Mouse (Mus musculus) testis, postnatal 14 days (tissue): ENCODE measurements around the gene Zfp451.

Experiments
- DNase-seq: peaks from one replicate; pipeline ENCODE4 v3.0.0; 2021; ENCODE audit warnings: low spot score

Zfp451 gene

DNA sequence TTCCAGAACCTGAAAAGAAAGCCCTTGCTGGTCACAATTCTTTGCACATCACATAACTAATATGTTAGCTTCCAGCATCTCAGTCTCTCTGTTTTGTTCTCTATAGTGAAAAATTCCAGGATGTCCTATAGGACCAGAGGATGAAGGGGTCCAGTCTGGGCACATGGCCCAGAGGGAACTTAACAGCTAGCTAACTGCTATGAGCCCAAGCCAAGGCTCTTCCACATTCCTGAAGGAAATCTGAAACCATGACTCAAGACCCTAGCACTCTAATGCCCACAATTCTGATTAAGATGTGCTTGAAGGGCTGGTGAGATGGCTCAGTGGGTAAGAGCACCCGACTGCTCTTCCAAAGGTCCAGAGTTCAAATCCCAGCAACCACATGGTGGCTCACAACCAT lies 96.8 kb downstream of the Zfp451 start:
- no peak for DNase-seq

DNA sequence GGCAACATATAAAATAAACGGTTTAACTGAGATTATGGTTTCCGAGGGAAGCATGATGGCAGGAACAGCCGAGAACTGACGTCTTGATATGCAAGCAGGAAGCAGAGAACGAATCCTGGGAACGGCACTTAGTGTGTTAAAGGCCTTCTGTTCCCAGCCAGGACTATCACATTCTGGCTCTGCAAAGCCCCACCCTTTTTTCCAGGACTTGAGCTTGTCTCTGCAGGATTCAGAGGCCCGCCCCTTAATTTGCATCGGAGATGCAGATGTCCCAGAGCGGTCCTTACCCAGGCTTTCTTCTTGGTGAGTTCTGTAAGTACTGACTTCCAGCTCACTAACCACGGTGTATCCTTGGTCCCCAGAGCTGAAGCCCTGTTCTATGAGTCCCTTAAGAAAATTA lies 99.6 kb downstream of the Zfp451 start:
- DNase-seq: no peak

DNA sequence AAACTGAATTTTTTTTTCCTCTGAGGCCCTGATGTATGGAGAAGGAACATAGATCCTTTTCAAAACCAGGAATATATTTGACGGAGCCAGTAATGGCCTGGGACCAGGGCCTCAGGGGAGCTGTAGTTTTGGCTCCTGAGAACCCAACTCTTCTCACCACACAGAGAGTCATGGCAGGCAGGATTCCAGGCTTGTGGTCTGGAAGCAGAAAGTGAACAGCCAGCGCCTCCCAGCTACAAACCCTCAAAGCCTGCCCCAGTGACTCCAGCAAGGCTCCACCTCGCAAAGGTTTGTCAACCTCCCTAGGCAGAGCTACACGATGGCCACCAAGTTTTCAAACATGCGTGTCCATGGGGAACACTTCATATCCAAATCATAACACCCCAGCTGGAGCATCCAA lies 102.4 kb downstream of the Zfp451 start:
- DNase-seq: no peak
